Mouse (Mus musculus): Measurements from ENCODE around the gene Olfr1128.
"Not testable (repeated sequence)": the region's sequence is repeated elsewhere in the genome, so short reads cannot be mapped to it uniquely, and the experiment has no call there.

The Olfr1128 gene

GRCm38 (mm10) chr2:87545442-87545841 is at the start of gene Olfr1128:
Olfr1128 (minus strand) TSS chr2:87545542.
- DNase-seq: no peak

GRCm38 (mm10) chr2:87573602-87574001 is 28.3 kb upstream of the Olfr1128 start, which contains the start of gene Olfr1129:
Olfr1129 (plus strand) TSS chr2:87573902.
- DNase-seq: not testable (repeated sequence)

GRCm38 (mm10) chr2:87534826-87535225 is 10.5 kb downstream of the Olfr1128 start:
- no peak for DNase-seq

GRCm38 (mm10) chr2:87531496-87531895 is 13.8 kb downstream of the Olfr1128 start, which contains the start of gene Olfr153:
Olfr153 (plus strand) TSS chr2:87531796.
- no peak for DNase-seq

- peak; percentile 2 for DNase-seq
Observed at GRCm38 (mm10) chr2:87525899-87526616, 19.3 kb downstream of the Olfr1128 start.

- DNase-seq: no peak
Observed at GRCm38 (mm10) chr2:87520651-87521050, 24.7 kb downstream of the Olfr1128 start.

GRCm38 (mm10) chr2:87516581-87516980 is 28.8 kb downstream of the Olfr1128 start:
- no peak for DNase-seq

- no peak for DNase-seq
Observed at GRCm38 (mm10) chr2:87515457-87516060, 29.8 kb downstream of the Olfr1128 start.

- DNase-seq: no peak
Observed at GRCm38 (mm10) chr2:87515046-87515445, 30.3 kb downstream of the Olfr1128 start.

GRCm38 (mm10) chr2:87506265-87506664 is 39.1 kb downstream of the Olfr1128 start, which contains the start of gene Pramel6:
Pramel6 (plus strand) TSS chr2:87506565.
- DNase-seq: no peak

- not testable (repeated sequence) for DNase-seq
Observed at GRCm38 (mm10) chr2:87496993-87497392, 48.3 kb downstream of the Olfr1128 start, which contains the start of gene Pramel7. Pramel7 (minus strand) TSS chr2:87497093.
